Mouse (Mus musculus) liver, embryonic 11.5 days (tissue): ENCODE data around the gene Acat2. TPM values are rescaled to one million over a fixed set of nuclear protein-coding genes. Genes with fewer than 3 reads are reported as not detected.

Source experiments
- ATAC-seq: fragments of 200-750 bp; cut with Nextera tagmentation; replicated peaks from 2 replicates; pipeline ENCODE4 v1.8.0; 2017; ENCODE audit warnings: moderate number of reproducible peaks, mild to moderate bottlenecking, moderate TSS enrichment, moderate library complexity; ENCODE audit not compliant: low FRiP score
- DNase-seq: peaks from one replicate; pipeline ENCODE4 v3.0.0-alpha.2; 2017; ENCODE audit warnings: low spot score
- H3K27ac ChIP-seq: fragments of 300-500 bp; sonication (generic); 2 replicates; pipeline ENCODE4 v1.5.1; 2014; ENCODE audit warnings: mild to moderate bottlenecking, low read depth, low read length, control low read depth
- H3K27me3 ChIP-seq: fragments of 300-500 bp; sonication (generic); replicated peaks from 2 replicates; pipeline ENCODE4 v1.6.1; 2014; ENCODE audit warnings: low read length, mixed read lengths; ENCODE audit not compliant: control insufficient read depth, insufficient read depth
- H3K36me3 ChIP-seq: fragments of 300-500 bp; sonication (generic); 2 replicates; pipeline ENCODE4 v1.6.1; 2014; ENCODE audit warnings: mild to moderate bottlenecking, low read length, moderate library complexity, mixed read lengths; ENCODE audit not compliant: control insufficient read depth, insufficient read depth
- H3K4me1 ChIP-seq: fragments of 300-500 bp; sonication (generic); replicated peaks from 2 replicates; pipeline ENCODE4 v1.6.1; 2014; ENCODE audit warnings: low read length, mixed read lengths; ENCODE audit not compliant: control insufficient read depth, insufficient read depth
- H3K4me2 ChIP-seq: fragments of 300-500 bp; sonication (generic); 2 replicates; pipeline ENCODE4 v1.6.1; 2014; ENCODE audit warnings: mild to moderate bottlenecking, control low read depth, moderate library complexity
- H3K4me3 ChIP-seq: fragments of 300-500 bp; sonication (generic); 2 replicates; pipeline ENCODE4 v1.5.1; 2014; ENCODE audit warnings: low read depth, low read length, control low read depth
- H3K9ac ChIP-seq: fragments of 300-500 bp; sonication (generic); 2 replicates; pipeline ENCODE4 v1.6.1; 2014; ENCODE audit warnings: low read depth, low read length, control low read depth
- H3K9me3 ChIP-seq: fragments of 300-500 bp; sonication (generic); 2 replicates; pipeline ENCODE4 v1.6.1; 2016; ENCODE audit warnings: low read length, inconsistent platforms, mixed read lengths; ENCODE audit not compliant: control insufficient read depth
- WGBS: fragments of 180-500 bp; shearing (Covaris S2); extraction: QIAGEN DNeasy Blood & Tissue Kit; methylation state at CpG from one replicate; pipeline ENCODE4 v1.1.7; 2014; 5-methylcytosine and 5-hydroxymethylcytosine counted together
- polyA plus RNA-seq: library from polyadenylated mRNA; unstranded; fragments of >200 nt; fragmentation: Nextera tagmentation; extraction: Ambion mirVana; gene quantifications from 2 replicates; pipeline ENCODE4 v1.2.1, GENCODE M21; 2014

The Acat2 gene
- polyA plus RNA-seq, 1 experiment from 2014 or later = 113 TPM

DNA sequence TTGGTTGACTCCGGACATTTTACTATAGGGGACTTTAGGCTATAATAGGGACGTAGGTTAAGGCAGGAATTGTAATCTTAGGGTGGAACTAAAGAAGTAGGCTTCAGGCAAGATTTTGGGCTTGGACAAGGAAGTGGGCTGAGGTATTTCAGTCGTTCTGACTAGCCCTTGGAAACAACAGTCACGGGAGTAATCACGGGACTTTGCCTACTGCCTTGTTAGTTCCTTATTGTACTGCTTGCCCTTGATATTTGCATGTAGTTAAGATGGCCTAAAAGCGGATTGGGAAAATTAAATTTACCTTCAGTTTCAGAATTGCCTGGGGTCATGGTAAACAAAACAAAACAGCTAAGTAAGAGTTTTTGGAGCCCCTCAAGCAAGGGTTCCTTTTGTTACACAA lies 38.5 kb upstream of the Acat2 start:
- Histone ChIP-seq H3K27ac (no peak overlapping the region), H3K4me1 (no peaks in the 10 kb centered on the region), H3K27me3 (no peaks in the 10 kb centered on the region), H3K4me3 (no peak overlapping the region), H3K9me3 (no peaks in the 10 kb centered on the region), H3K9ac (no peak overlapping the region), H3K4me2 (no peak overlapping the region), H3K36me3 (no peaks in the 10 kb centered on the region)
- DNase-seq (no peak), ATAC-seq (no peak)
- 68% methylated on average over 6 of the region's 6 CpGs for WGBS

DNA sequence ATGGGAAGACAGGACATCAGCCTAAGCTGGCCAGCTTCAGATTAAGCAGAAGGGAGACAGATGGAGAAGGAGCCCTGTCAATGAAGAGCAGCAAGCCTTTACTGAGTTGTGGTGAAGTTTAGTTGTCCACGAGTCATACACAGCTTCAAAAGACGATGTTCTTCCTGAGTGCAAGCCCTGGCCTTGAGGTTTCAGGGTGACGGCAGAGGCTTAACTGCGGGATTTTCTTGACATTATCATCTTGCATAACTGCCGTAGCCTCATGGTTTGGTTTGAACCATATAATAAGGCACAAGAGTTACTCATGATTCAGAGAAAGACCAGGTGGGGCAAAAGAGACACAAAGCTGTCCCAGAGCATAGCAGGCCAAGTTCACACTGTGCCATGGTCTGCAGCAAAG lies 37.3 kb upstream of the Acat2 start:
- no peak overlapping the region for H3K4me3 ChIP-seq
- H3K27me3 ChIP-seq = no peaks in the 10 kb centered on the region
- no peaks in the 10 kb centered on the region for H3K36me3 ChIP-seq
- H3K4me1 ChIP-seq = no peaks in the 10 kb centered on the region
- no peak overlapping the region for H3K27ac ChIP-seq
- WGBS = 83% methylated on average over 5 of the region's 5 CpGs
- DNase-seq (no peak), ATAC-seq (no peak)
- no peaks in the 10 kb centered on the region for H3K9me3 ChIP-seq
- H3K4me2 ChIP-seq = no peak overlapping the region
- H3K9ac ChIP-seq = no peak overlapping the region

DNA sequence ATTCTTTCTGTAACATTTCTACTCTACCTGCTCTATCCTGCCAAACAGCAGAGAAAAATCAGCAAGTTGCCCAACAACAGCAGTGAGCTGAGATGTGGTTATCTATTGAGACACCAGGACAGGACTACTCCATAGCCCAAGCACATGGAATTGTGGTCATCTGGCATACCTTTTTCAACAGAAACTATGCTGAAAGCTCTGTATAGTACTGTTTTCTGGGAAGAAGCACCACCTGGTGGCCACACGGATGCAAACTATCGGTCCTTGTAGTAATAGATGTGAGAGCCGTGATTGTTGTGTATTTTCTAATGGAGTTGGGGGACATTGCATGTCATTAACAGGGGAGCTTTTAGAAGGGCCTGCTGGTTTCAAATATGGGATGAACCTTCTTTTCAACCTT lies 35.8 kb upstream of the Acat2 start:
- Histone ChIP-seq H3K27ac (no peak overlapping the region), H3K27me3 (no peaks in the 10 kb centered on the region), H3K4me3 (no peak overlapping the region), H3K4me2 (no peak overlapping the region), H3K4me1 (no peaks in the 10 kb centered on the region), H3K9me3 (no peaks in the 10 kb centered on the region), H3K9ac (no peak overlapping the region), H3K36me3 (no peaks in the 10 kb centered on the region)
- WGBS = 35% methylated on average over 3 of the region's 3 CpGs
- DNase-seq (no peak), ATAC-seq (no peak)

DNA sequence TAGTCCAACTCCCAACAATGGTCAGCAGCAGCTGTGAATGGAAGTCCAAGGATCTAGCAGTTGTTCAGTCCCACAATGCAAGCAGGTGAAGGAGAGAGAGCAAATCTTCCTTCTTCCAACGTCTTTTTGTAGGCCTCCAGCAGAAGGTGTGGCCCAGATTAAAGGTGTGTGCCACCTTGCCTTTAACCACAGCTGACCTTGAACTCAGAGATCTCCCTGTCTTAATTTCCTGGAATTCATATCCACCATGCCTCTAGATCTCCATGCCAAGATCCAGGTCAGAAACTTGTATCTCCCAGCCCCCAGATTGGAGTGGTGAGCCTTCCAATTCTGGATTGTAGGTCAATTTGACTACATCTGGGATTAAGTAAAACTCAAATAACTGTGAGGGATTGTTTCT lies 33.5 kb upstream of the Acat2 start, which contains the start of gene Wtap:
TSS of gene Wtap (minus strand) at position 101 of the 400 bp plus-strand sequence.
- DNase-seq (no peak), ATAC-seq (no peak)
- Histone ChIP-seq H3K9me3 (no peaks in the 10 kb centered on the region), H3K4me2 (peak within 1 kb of the TSS; percentile 95), H3K9ac (peak within 1 kb of the TSS; percentile 100), H3K27me3 (no peaks in the 10 kb centered on the region), H3K36me3 (no peaks in the 10 kb centered on the region), H3K4me1 (no peaks in the 10 kb centered on the region; the same call in 1 of the 2 replicates), H3K27ac (peak within 1 kb of the TSS; percentile 99), H3K4me3 (peak within 1 kb of the TSS; percentile 98)
- 80% methylated on average over 1 of the region's 1 CpGs for WGBS

DNA sequence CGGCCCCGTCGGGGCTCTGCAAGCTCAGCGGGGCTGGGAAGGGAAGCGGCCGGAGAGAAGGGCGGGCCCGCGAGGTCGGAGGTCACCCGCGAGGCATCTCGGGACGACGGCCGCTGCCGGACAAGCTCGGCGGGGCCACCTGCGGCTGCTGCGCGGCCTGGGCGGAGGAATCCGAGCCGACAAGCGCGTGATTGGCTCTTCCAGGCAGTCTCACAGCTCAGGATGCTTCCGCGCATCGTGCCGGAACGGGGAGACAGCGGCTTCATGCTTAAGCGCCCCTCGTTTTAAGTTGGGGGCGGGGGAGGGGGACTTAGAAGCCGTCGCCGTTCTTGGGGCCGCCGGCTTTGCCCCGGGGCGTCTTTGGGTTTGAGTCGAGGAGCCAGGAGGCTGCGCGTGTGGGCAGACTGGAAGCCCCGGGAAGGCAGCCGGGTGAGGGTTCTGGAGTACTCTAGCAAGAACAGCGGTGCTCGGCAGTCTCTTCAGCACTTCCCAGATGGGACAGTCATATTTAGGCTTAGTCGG lies 32.0 kb upstream of the Acat2 start:
- Histone ChIP-seq H3K27me3 (no peaks in the 10 kb centered on the region), H3K4me3 (peak overlapping the region; percentile 98), H3K4me2 (peak overlapping the region; percentile 95), H3K36me3 (peaks cover 7% of the 10 kb centered on the region), H3K9me3 (no peaks in the 10 kb centered on the region), H3K4me1 (no peaks in the 10 kb centered on the region; the same call in 1 of the 2 replicates), H3K27ac (peak overlapping the region; percentile 99), H3K9ac (peak overlapping the region; percentile 100)
- ATAC-seq (peak; percentile 85), DNase-seq (peak; percentile 92)
- WGBS = under 1% methylated on average over 51 of the region's 51 CpGs

DNA sequence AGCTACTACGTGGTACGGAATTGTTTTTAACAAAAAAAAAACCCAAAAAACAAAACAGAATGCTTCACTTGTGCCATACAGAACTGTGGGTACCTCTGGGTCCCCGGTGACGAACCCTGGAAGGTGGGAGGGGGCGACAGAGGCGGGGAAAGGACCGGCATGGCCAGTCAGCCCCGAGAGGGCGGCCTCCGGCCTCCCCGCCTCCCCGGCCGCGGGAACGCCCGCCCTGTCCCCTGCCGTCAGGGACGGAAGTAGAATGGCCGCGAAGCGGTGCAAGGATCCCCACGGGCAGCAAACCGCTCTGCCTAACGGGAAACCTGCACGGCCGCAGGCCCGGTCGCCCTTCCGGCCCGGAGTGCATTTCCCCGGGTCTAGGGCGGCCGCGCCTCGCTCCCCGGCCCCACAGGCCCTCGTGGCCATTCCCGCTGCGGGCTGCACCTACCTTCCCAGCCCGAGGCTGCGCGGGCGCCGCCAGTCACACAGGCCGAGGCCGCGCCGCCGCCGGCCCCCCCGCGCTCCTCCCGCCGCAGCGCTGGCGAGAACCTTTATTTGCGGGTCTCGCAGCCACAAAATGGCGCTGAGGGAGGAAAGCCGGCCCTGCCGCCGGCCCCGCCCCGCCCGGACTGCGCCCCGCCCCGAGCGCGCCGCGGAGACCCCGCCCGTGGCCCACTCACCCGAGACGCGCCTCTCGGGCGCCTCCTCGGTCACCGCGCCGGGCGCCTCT lies 31.2 kb upstream of the Acat2 start:
- no peaks in the 10 kb centered on the region for H3K9me3 ChIP-seq
- peak; percentile 91 for ATAC-seq
- peak overlapping the region; percentile 95 for H3K4me2 ChIP-seq
- H3K36me3 ChIP-seq = peaks cover 7% of the 10 kb centered on the region
- peak overlapping the region; percentile 99 for H3K27ac ChIP-seq
- peak overlapping the region; percentile 100 for H3K9ac ChIP-seq
- under 1% methylated on average over 68 of the region's 84 CpGs for WGBS
- H3K27me3 ChIP-seq = no peaks in the 10 kb centered on the region
- H3K4me1 ChIP-seq = no peaks in the 10 kb centered on the region; the same call in 1 of the 2 replicates
- peak; percentile 91 for DNase-seq
- H3K4me3 ChIP-seq = peak overlapping the region; percentile 98

DNA sequence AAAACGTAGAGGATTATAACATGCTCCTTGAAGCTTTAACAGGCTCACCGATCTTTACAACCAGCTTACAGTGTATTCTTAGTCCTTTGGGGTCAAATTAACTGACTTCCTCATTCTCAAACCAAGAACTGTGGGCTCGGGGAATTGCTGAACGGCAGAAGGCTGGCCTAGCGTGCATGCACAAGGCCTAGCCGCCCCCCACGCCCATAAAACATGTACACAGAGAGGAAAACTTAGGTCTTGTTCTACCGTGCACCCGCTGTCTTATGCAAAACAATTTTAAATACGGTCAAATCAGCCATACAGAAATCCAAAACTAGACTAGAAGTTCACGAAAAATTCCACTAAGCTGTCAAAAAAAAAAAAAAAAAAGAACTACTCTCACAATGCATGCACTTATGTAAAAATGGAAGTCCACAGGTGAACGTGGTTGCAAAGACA lies 30.7 kb upstream of the Acat2 start:
- H3K27ac ChIP-seq = peak overlapping the region; percentile 99
- 3% methylated on average over 12 of the region's 12 CpGs for WGBS
- H3K9me3 ChIP-seq = no peaks in the 10 kb centered on the region
- DNase-seq (peak; percentile 50), ATAC-seq (no peak)
- H3K9ac ChIP-seq = peak overlapping the region; percentile 100
- H3K36me3 ChIP-seq = peaks cover 7% of the 10 kb centered on the region
- peak overlapping the region; percentile 95 for H3K4me2 ChIP-seq
- H3K27me3 ChIP-seq = no peaks in the 10 kb centered on the region
- peak overlapping the region; percentile 98 for H3K4me3 ChIP-seq
- H3K4me1 ChIP-seq = no peaks in the 10 kb centered on the region; the same call in 1 of the 2 replicates

DNA sequence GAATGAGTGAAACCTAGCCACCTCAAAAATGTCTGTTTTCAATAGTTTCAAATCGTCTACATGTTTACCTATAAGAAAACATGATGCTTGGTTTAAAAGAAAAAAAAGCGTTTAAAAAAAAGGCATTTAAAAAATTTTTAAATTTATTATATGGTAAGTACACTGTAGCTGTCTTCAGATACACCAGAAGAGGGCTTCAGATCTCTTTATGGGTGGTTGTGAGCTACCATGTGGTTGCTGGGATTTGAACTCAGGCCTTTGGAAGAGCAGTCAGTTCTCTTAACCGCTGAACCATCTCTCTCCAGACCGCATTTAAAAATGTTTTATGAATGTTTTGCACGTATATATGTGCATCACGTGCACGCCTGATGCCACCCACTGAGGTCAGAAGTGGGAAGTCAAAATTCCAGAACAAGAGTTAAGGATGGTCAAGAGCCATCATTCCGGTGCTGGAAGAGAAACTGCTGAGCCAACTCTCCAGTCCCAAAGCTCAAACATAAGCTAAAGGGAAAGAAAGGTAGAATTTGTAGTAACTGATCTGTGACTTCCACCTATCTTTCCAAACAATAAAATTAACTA lies 30.1 kb upstream of the Acat2 start:
- H3K4me3 ChIP-seq = peak overlapping the region; percentile 98
- H3K36me3 ChIP-seq = peaks cover 7% of the 10 kb centered on the region
- DNase-seq = no peak
- peak overlapping the region; percentile 95 for H3K4me2 ChIP-seq
- H3K9me3 ChIP-seq = no peaks in the 10 kb centered on the region
- 46% methylated on average over 8 of the region's 8 CpGs for WGBS
- peak overlapping the region; percentile 100 for H3K9ac ChIP-seq
- no peaks in the 10 kb centered on the region; the same call in 1 of the 2 replicates for H3K4me1 ChIP-seq
- ATAC-seq = no peak
- H3K27me3 ChIP-seq = no peaks in the 10 kb centered on the region
- peak overlapping the region; percentile 99 for H3K27ac ChIP-seq
